Mouse (Mus musculus) spleen, adult 18-20 months (tissue): ENCODE measurements around the gene Nkg7.

Experiments used
- DNase-seq, 2 experiments: peaks; one replicate each; pipeline ENCODE4 v3.0.0; 2022; ENCODE audit warnings: mixed read lengths in 2 of 2

Gene Nkg7

GRCm38 (mm10) chr7:43448246-43448645, 11.4 kb downstream of the Nkg7 start:
- no peak for DNase-seq

GRCm38 (mm10) chr7:43449811-43450210, 12.9 kb downstream of the Nkg7 start:
- no peak for DNase-seq

GRCm38 (mm10) chr7:43451726-43452125, 14.9 kb downstream of the Nkg7 start:
- DNase-seq: no peak

- peak in 1 of 2 experiments; percentile 52 for DNase-seq
Measured at GRCm38 (mm10) chr7:43452609-43453008, 15.7 kb downstream of the Nkg7 start.

- DNase-seq: no peak
Measured at GRCm38 (mm10) chr7:43453599-43454355, 16.9 kb downstream of the Nkg7 start.

- no peak for DNase-seq
Measured at GRCm38 (mm10) chr7:43454371-43454770, 17.5 kb downstream of the Nkg7 start.

GRCm38 (mm10) chr7:43462851-43463250, 26.0 kb downstream of the Nkg7 start, which contains the start of gene Vsig10l:
Gene Vsig10l (plus strand): TSS chr7:43463151.
- DNase-seq: no peak

- DNase-seq: no peak
Measured at GRCm38 (mm10) chr7:43463976-43464375, 27.1 kb downstream of the Nkg7 start.

GRCm38 (mm10) chr7:43464864-43465343, 28.0 kb downstream of the Nkg7 start:
- DNase-seq: no peak

GRCm38 (mm10) chr7:43465344-43466098, 28.6 kb downstream of the Nkg7 start:
- DNase-seq: peak; percentile 87 to 92

GRCm38 (mm10) chr7:43466099-43466694, 29.3 kb downstream of the Nkg7 start:
- peak; percentile 74 to 85 for DNase-seq

GRCm38 (mm10) chr7:43470373-43470772, 33.5 kb downstream of the Nkg7 start:
- DNase-seq: peak in 1 of 2 experiments; percentile 55

- peak in 1 of 2 experiments; percentile 29 for DNase-seq
Measured at GRCm38 (mm10) chr7:43475706-43476105, 38.8 kb downstream of the Nkg7 start.

GRCm38 (mm10) chr7:43476376-43476775, 39.5 kb downstream of the Nkg7 start:
- DNase-seq: no peak

- DNase-seq: no peak
Measured at GRCm38 (mm10) chr7:43481191-43481590, 44.3 kb downstream of the Nkg7 start.

- no peak for DNase-seq
Measured at GRCm38 (mm10) chr7:43482090-43482716, 45.3 kb downstream of the Nkg7 start.

GRCm38 (mm10) chr7:43483236-43483635, 46.4 kb downstream of the Nkg7 start:
- DNase-seq: no peak
